Mouse (Mus musculus): ENCODE data around the gene 9630041A04Rik.

Gene 9630041A04Rik

GRCm38 (mm10) chr9:101918771-101919170 is 57.1 kb downstream of the 9630041A04Rik start:
- no peak for DNase-seq (ENCODE audit: extremely low spot score, low read depth, low spot score)

DNA sequence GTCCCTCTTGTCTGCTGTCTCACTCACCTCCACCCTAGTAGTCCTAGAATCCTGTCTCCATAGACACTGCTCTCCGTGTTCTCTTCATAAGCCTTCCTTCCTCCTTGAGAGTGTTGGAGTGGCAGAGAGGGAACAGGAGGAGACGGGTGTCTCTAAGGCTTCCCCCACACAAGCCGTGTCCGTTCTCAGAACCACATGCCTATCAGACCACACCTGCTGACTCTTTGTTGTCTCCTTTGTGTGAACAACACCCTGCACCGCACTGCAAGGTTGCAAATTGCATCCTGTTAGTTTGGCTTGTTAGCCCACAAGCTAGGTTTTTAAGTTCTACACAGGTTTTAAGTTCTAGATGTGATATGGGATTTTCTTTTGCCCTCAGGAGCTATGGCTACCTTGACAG is 57.7 kb downstream of the 9630041A04Rik start:
- no peak for DNase-seq (ENCODE audit: extremely low spot score, low read depth, low spot score)

DNA sequence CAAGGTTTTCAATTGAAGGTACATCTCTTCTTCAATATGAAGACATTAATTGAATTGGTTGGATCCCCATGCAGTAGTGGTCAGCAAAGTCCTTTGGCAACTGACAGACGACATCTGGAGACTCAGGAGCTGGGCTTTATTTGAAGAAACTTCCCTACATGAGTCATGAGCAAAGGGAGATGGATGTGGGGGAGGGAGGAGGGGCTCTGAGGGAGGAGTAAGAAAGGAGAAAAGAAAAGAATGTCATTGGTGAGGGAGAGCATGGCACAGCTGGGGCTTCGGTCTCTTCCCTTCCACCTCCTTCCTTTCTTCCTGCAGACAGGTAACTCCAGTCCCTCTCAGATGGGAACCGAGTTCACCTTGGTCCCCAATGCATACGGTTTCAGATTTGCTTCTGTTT is 61.2 kb downstream of the 9630041A04Rik start:
- no peak for DNase-seq (ENCODE audit: extremely low spot score, low read depth, low spot score)

DNA sequence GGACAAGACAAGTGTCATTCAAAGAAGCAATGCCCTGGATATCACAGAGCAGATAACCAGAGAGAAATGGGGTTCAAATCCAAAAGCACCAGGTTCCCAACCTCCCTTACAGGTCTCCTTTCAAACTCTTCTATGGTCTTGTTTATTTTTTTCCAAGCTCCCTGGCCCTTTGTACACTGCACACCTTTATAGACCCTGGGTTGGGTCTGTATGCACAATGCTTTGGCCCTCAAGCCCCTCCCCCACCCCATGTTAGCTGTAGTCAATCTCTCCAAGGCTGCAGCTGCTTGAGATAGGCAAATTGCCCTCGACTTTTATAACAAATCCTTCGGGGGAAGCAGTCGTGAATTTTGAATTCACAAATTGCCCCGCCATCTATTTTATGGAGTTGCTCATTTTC is 63.2 kb downstream of the 9630041A04Rik start:
- no peak for DNase-seq (ENCODE audit: extremely low spot score, low read depth, low spot score)

DNA sequence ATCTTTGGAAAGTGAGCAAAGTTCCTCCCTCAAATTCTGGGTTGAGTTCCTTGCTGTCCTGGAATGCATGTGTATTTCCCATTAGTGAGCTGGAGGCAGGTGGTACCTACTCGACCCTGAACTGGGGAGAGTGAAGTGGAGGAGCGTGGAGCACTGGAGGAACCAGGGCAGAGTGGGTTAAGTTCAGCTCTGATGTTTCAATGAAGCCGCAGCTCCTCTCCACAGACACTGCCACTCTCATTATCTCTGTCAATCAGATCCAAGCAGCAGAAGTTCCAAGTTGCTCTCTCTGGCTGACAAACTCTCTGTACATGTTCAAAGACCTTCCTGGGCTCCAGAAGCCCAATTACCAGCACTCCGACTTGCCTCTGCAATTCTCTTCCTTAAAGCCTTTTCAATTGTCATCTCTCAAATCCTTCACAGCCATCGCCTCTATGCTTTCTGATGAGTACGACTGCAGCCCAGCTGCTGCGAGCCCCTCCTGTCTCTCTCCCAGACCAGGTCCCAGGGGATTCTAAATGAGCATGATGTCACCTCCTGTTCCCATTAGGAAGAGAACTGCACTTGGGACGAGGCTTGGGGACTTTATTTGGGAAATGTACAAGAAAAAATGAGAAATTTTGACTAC is 72.4 kb downstream of the 9630041A04Rik start:
- DNase-seq (ENCODE audit: extremely low spot score, low read depth, low spot score): no peak

- DNase-seq (ENCODE audit: extremely low spot score, low read depth, low spot score): no peak
Measured at GRCm38 (mm10) chr9:101934887-101935286, 73.2 kb downstream of the 9630041A04Rik start.

DNA sequence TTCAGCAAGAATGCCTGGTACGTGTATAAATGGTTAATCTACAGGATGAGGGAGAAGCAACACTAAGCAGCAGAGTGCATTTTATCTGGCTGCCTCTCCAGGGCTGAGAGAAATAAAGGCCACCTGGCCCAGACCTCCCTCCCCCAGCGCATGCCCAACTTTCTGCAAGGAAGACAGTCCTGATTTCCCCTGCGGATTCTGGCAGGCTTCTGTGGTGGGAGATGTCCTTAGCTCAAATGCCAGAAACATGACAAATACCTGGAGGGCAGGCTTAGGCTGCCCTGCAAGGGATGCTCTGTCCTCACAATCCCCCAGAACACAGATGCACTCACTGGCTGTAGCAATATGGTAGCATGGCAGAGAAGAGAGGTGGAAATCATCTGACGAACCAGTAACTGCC is 76.4 kb downstream of the 9630041A04Rik start:
- DNase-seq (ENCODE audit: extremely low spot score, low read depth, low spot score): no peak

- no peak for DNase-seq (ENCODE audit: extremely low spot score, low read depth, low spot score)
Measured at GRCm38 (mm10) chr9:101939006-101939405, 77.4 kb downstream of the 9630041A04Rik start.

GRCm38 (mm10) chr9:101940182-101940581 is 78.5 kb downstream of the 9630041A04Rik start:
- DNase-seq (ENCODE audit: extremely low spot score, low read depth, low spot score): no peak

DNA sequence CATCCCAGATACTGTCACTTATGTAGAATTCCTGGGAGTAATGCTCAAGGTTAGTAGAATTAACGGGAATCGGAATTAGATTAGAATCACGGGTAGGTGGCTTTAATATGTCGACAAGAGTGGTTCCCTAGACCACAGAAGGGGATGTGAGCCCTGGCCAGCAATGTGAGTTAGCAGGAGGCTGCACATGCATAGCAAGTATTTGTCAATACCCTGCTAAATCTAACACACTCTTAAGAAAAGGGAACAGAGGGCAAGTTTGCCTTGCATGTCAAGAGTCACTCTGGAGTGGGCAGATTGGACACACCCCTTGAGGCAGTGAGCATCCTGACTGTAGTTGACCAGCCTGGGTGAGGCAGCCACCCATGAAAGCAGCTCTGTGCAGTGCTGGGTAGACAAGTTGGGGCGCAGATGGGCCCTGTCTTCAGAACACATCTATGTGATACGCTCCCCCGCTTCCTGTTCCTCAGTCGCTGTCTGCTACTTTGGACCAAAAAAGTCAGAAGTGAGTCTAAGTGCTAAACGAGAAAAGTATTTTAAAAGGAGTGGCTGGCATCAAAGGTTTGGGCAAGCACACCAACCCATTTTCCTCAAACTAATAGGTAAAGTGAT is 80.5 kb downstream of the 9630041A04Rik start:
- no peak for DNase-seq (ENCODE audit: extremely low spot score, low read depth, low spot score)

GRCm38 (mm10) chr9:101945326-101945725 is 83.7 kb downstream of the 9630041A04Rik start:
- no peak for DNase-seq (ENCODE audit: extremely low spot score, low read depth, low spot score)

GRCm38 (mm10) chr9:101945814-101946213 is 84.2 kb downstream of the 9630041A04Rik start:
- DNase-seq (ENCODE audit: extremely low spot score, low read depth, low spot score): no peak

- no peak for DNase-seq (ENCODE audit: extremely low spot score, low read depth, low spot score)
Measured at GRCm38 (mm10) chr9:101950101-101950500, 88.5 kb downstream of the 9630041A04Rik start.

- DNase-seq (ENCODE audit: extremely low spot score, low read depth, low spot score): no peak
Measured at GRCm38 (mm10) chr9:101954529-101954928, 92.9 kb downstream of the 9630041A04Rik start.

DNA sequence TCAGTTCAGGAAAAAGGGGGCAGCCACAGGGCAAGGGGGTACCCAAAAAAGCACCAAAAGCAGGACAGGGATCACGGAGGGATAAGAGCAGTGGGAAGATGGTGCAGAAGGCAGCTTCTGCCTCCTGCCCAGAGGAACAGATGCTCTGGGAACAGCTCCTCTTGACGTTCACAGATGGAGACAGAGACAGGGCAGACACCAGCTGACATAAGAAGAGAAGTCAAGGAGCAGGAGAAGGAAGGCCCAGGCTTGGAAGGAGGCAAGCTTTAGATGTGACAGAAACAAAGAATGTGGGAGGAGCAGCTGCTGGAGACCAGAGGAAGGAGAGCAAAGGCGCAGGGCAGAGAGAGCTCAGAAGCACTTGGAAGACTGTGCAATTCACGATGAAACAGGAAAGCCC is 94.6 kb downstream of the 9630041A04Rik start:
- DNase-seq (ENCODE audit: extremely low spot score, low read depth, low spot score): no peak

- DNase-seq (ENCODE audit: extremely low spot score, low read depth, low spot score): no peak
Measured at GRCm38 (mm10) chr9:101971806-101972205, 110.2 kb downstream of the 9630041A04Rik start.

- DNase-seq (ENCODE audit: extremely low spot score, low read depth, low spot score): no peak
Measured at GRCm38 (mm10) chr9:101972314-101972713, 110.7 kb downstream of the 9630041A04Rik start.

DNA sequence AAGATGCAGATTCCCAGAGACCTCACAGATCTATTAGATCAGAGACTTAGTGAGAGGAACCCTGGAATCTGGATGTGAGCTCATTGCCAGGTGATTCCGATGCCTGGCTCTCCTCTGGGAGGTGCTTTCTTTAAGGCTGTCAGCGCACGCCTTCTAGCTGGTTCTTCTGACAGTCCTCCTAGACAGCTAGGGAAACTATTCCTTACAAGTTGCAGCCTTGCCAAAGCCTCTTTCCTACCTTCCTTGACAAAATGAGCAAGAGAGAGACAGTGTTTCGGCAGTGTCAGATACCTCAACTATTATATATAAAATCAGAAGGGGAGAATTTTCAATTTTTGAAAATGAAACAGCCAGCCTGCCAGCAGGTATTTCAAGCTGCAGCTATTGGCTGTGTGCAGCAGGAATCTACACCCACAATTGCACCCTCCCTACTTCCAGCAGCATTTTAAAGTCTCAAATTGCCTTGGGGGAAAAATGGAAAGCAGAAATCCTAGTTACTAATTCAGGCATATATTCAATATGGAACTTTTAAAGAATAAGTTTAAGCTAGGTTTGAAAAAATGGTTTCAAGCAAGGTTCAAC is 115.3 kb downstream of the 9630041A04Rik start:
- no peak for DNase-seq (ENCODE audit: extremely low spot score, low read depth, low spot score)

GRCm38 (mm10) chr9:101981161-101981560 is 119.5 kb downstream of the 9630041A04Rik start:
- no peak for DNase-seq (ENCODE audit: extremely low spot score, low read depth, low spot score)

GRCm38 (mm10) chr9:101982378-101982777 is 120.7 kb downstream of the 9630041A04Rik start:
- no peak for DNase-seq (ENCODE audit: extremely low spot score, low read depth, low spot score)

GRCm38 (mm10) chr9:101986910-101987309 is 125.3 kb downstream of the 9630041A04Rik start:
- DNase-seq (ENCODE audit: extremely low spot score, low read depth, low spot score): no peak

DNA sequence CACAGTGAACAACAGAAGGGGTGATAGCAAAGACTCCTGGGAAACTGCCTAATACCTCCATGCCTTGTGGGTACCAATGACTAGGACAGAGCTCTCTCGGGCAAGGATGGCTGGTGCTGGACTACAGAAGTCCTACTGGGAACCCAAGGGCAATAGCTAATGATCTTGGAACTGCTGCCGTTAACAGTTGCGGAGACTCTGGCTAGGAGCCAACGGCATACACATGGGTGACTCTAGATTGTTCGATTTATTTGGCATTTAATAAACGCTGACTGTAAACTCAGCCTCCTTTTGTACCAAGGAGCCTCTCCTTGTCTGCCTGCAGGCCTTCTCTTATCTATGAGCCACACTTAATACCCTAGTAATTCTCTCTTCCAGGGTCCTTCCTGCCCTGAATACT is 128.4 kb downstream of the 9630041A04Rik start:
- no peak for DNase-seq (ENCODE audit: extremely low spot score, low read depth, low spot score)
